Mouse (Mus musculus) lung, postnatal 0 days (tissue): ENCODE measurements around the gene Cyb561d1. TPM values are rescaled to one million over a fixed set of nuclear protein-coding genes. Genes with fewer than 3 reads are reported as not detected.
A peak's percentile ranks its signal among the peaks of the same experiment; 100 is the strongest.

ENCODE experiments used
- ATAC-seq: fragments of 200-750 bp; cut with Nextera tagmentation; 2 replicates; pipeline ENCODE4 v1.8.0; 2017; ENCODE audit warnings: moderate library complexity
- DNase-seq: peaks from one replicate; pipeline ENCODE4 v3.0.0-alpha.2; 2016; ENCODE audit warnings: low spot score
- H3K27ac ChIP-seq: fragments of 300-500 bp; sonication (generic); 2 replicates; pipeline ENCODE4 v1.5.1; 2014; ENCODE audit warnings: antibody characterized with exemption, mild to moderate bottlenecking, low read length, mixed read lengths
- H3K27me3 ChIP-seq: fragments of 300-500 bp; sonication (generic); replicated peaks from 2 replicates; pipeline ENCODE4 v1.6.1; 2014; ENCODE audit warnings: low read length, mixed read lengths; ENCODE audit not compliant: insufficient read depth
- H3K36me3 ChIP-seq: fragments of 300-500 bp; sonication (generic); 2 replicates; pipeline ENCODE4 v1.6.1; 2014; ENCODE audit warnings: low read length, mixed read lengths; ENCODE audit not compliant: insufficient read depth
- H3K4me1 ChIP-seq: fragments of 300-500 bp; sonication (generic); 2 replicates; pipeline ENCODE4 v1.6.1; 2014; ENCODE audit warnings: antibody characterized with exemption, low read depth, low read length, mixed read lengths; ENCODE audit not compliant: insufficient read depth
- H3K4me2 ChIP-seq: fragments of 300-500 bp; sonication (generic); replicated peaks from 2 replicates; pipeline ENCODE4 v1.6.1; 2014; ENCODE audit warnings: low read depth, mild to moderate bottlenecking, low read length, moderate library complexity, mixed read lengths
- H3K4me3 ChIP-seq: fragments of 300-500 bp; sonication (generic); 2 replicates; pipeline ENCODE4 v1.5.1; 2014; ENCODE audit warnings: low read depth, low read length
- H3K9ac ChIP-seq: fragments of 300-500 bp; sonication (generic); replicated peaks from 2 replicates; pipeline ENCODE4 v1.6.1; 2014; ENCODE audit warnings: low read depth, mild to moderate bottlenecking
- H3K9me3 ChIP-seq: fragments of 300-500 bp; sonication (generic); 2 replicates; pipeline ENCODE4 v1.6.1; 2016; ENCODE audit warnings: low read length, mixed read lengths
- CTCF ChIP-seq: IDR thresholded peaks from 2 replicates; pipeline ENCODE4 v1.5.1; 2016; ENCODE audit warnings: antibody characterized with exemption, mild to moderate bottlenecking
- EP300 ChIP-seq: IDR thresholded peaks from 2 replicates; pipeline ENCODE4 v1.6.1; 2016; ENCODE audit warnings: antibody characterized with exemption, mild to moderate bottlenecking, control low read depth
- WGBS: fragments of 180-500 bp; shearing (Covaris S2); extraction: QIAGEN DNeasy Blood & Tissue Kit; methylation state at CpG from one replicate; pipeline ENCODE4 v1.1.7; 2014; 5-methylcytosine and 5-hydroxymethylcytosine counted together
- polyA plus RNA-seq: library from polyadenylated mRNA; unstranded; fragments of >200 nt; fragmentation: Nextera tagmentation; extraction: Ambion mirVana; gene quantifications from 2 replicates; pipeline ENCODE4 v1.2.1, GENCODE M21; 2015

The Cyb561d1 gene
- polyA plus RNA-seq, 1 experiment from 2014 or later = 4.9 TPM

GRCm38 (mm10) chr3:108186098-108187047 lies 14.6 kb downstream of the Cyb561d1 start, which contains the start of gene Amigo1:
TSS of gene Amigo1 (plus strand) at chr3:108186335.
- ATAC-seq = peak; percentile 77
- Histone ChIP-seq H3K4me2 (peak within 1 kb of the TSS; percentile 98), H3K9me3 (no peaks in the 10 kb centered on the region), H3K4me3 (peak within 1 kb of the TSS; percentile 67), H3K9ac (peak within 1 kb of the TSS; percentile 43; the same call in 1 of the 2 replicates), H3K4me1 (peaks cover 17% of the 10 kb centered on the region; the same call in 1 of the 2 replicates), H3K36me3 (no peaks in the 10 kb centered on the region; the same call in 1 of the 2 replicates), H3K27me3 (no peaks in the 10 kb centered on the region), H3K27ac (no peak within 1 kb of the TSS; the same call in 1 of the 2 replicates)
- TF ChIP-seq EP300 (no peak), CTCF (no peak)
- 3% methylated on average over 51 of the region's 100 CpGs for WGBS
- peak; percentile 60 for DNase-seq

- no peak for ATAC-seq
- 2% methylated on average over 16 of the region's 16 CpGs for WGBS
- DNase-seq = no peak
- Histone ChIP-seq H3K9me3 (no peaks in the 10 kb centered on the region), H3K9ac (0 out of 2 replicates have a peak overlapping the region, but pooled peaks have one; percentile 43), H3K36me3 (no peaks in the 10 kb centered on the region; the same call in 1 of the 2 replicates), H3K4me1 (peaks cover 17% of the 10 kb centered on the region; the same call in 1 of the 2 replicates), H3K4me2 (peak overlapping the region; percentile 98), H3K4me3 (peak overlapping the region; percentile 67), H3K27ac (no peak overlapping the region), H3K27me3 (no peaks in the 10 kb centered on the region)
- TF ChIP-seq CTCF (no peak), EP300 (no peak)
These were observed 15.4 kb downstream of the Cyb561d1 start for GRCm38 (mm10) chr3:108185460-108186097.

GRCm38 (mm10) chr3:108184742-108185141 lies 16.3 kb downstream of the Cyb561d1 start:
- Histone ChIP-seq H3K4me1 (peaks cover 10% of the 10 kb centered on the region; the same call in 1 of the 2 replicates), H3K4me3 (no peak overlapping the region), H3K9ac (no peak overlapping the region), H3K4me2 (no peak overlapping the region), H3K36me3 (no peaks in the 10 kb centered on the region; the same call in 1 of the 2 replicates), H3K27ac (no peak overlapping the region), H3K9me3 (no peaks in the 10 kb centered on the region), H3K27me3 (no peaks in the 10 kb centered on the region)
- 47% methylated on average over 3 of the region's 3 CpGs for WGBS
- ATAC-seq = peak; percentile 73
- no peak for TF ChIP-seq CTCF
- peak; percentile 75 for TF ChIP-seq EP300
- peak; percentile 68 for DNase-seq

GRCm38 (mm10) chr3:108180514-108180913 lies 20.5 kb downstream of the Cyb561d1 start:
- H3K27ac ChIP-seq = no peak overlapping the region
- no peaks in the 10 kb centered on the region for H3K27me3 ChIP-seq
- H3K4me3 ChIP-seq = no peak overlapping the region
- DNase-seq = no peak
- no peak overlapping the region for H3K9ac ChIP-seq
- 36% methylated on average over 2 of the region's 2 CpGs for WGBS
- no peak overlapping the region for H3K4me2 ChIP-seq
- no peak for ATAC-seq
- H3K36me3 ChIP-seq = no peaks in the 10 kb centered on the region
- TF ChIP-seq CTCF (no peak), EP300 (no peak)
- no peaks in the 10 kb centered on the region for H3K4me1 ChIP-seq
- H3K9me3 ChIP-seq = no peaks in the 10 kb centered on the region

- ATAC-seq (peak; percentile 86), DNase-seq (peak; percentile 62)
- Histone ChIP-seq H3K4me2 (no peak overlapping the region), H3K9ac (no peak overlapping the region), H3K4me1 (no peaks in the 10 kb centered on the region), H3K27ac (peak overlapping the region; percentile 23; the same call in 1 of the 2 replicates), H3K36me3 (no peaks in the 10 kb centered on the region), H3K27me3 (no peaks in the 10 kb centered on the region; the same call in 1 of the 2 replicates), H3K9me3 (no peaks in the 10 kb centered on the region), H3K4me3 (no peak overlapping the region)
- peak; percentile 38 for TF ChIP-seq CTCF
- TF ChIP-seq EP300 = no peak
- WGBS = 37% methylated on average over 7 of the region's 7 CpGs
These were observed 22.0 kb downstream of the Cyb561d1 start for GRCm38 (mm10) chr3:108178756-108179715.
